In genomic region chr7:31050487-31050886, GRCm38 (mm10) we compare ENCODE assay signal across 12 mouse cellular contexts. TPM values are rescaled to one million over a fixed set of nuclear protein-coding genes. Genes with fewer than 3 reads are reported as not detected.
A peak's percentile ranks its signal among the peaks of the same experiment; 100 is the strongest.
DNase-seq lines count a peak whose midpoint lies in the region; ATAC-seq lines count a peak whose summit lies in the region.
"Had no signal": no experiment of that assay in that cellular context is flagged by ENCODE, and none has a peak within 500 bp of the region (broad histone marks: within the 10 kb centered on the region; RNA-seq: fewer than 3 reads in every experiment).

No protein-coding gene starts in this region.

- no peak overlapping the region for H3K4me3 ChIP-seq in heart, embryonic 14.5 days (ENCODE audit: control insufficient read depth in 1 of 2, insufficient read depth in 1 of 2, low read depth in 1 of 2, low read length in 2 of 2)
- peak overlapping the region; percentile 24 for H3K4me3 ChIP-seq in embryonic facial prominence, embryonic 12.5 days
- H3K4me3 ChIP-seq in hindbrain, embryonic 14.5 days (replicated peaks; ENCODE audit: low read length): peak overlapping the region; percentile 40
- peak overlapping the region; percentile 38 for H3K4me3 ChIP-seq in midbrain, embryonic 14.5 days (replicated peaks; ENCODE audit: low read depth, low read length)
- H3K4me3 ChIP-seq: liver, embryonic 12.5 days had no signal

- 10% methylated on average over 6 of the region's 6 CpGs for whole genome bisulfite sequencing in heart, embryonic 14.5 days
- WGBS in embryonic facial prominence, embryonic 12.5 days: 5% methylated on average over 6 of the region's 6 CpGs
- WGBS in hindbrain, embryonic 14.5 days: 4% methylated on average over 6 of the region's 6 CpGs
- WGBS in midbrain, embryonic 14.5 days: 1% methylated on average over 6 of the region's 6 CpGs

- DNase-seq in heart, postnatal 4 days: no peak
- no peak for DNase-seq in hindbrain, embryonic 14.5 days (ENCODE audit: low spot score)
- DNase-seq in midbrain, embryonic 14.5 days: no peak
- DNase-seq in adrenal gland, adult 8-10 months: no peak
- DNase-seq in T-cell, adult 2 months (ENCODE audit: low spot score): no peak
- DNase-seq in testis, postnatal 10 days (ENCODE audit: low spot score): no peak
- DNase-seq: gastrocnemius, postnatal 14 days had no signal

- no peak overlapping the region for H3K9ac ChIP-seq in heart, embryonic 14.5 days (ENCODE audit: low read length)
- H3K9ac ChIP-seq in embryonic facial prominence, embryonic 12.5 days: no peak overlapping the region
- peak overlapping the region; percentile 62 for H3K9ac ChIP-seq in hindbrain, embryonic 14.5 days
- H3K9ac ChIP-seq in midbrain, embryonic 14.5 days (replicated peaks; ENCODE audit: low read length): peak overlapping the region; percentile 56
- H3K9ac ChIP-seq: liver, embryonic 12.5 days had no signal

- no peaks in the 10 kb centered on the region for H3K36me3 ChIP-seq in heart, embryonic 14.5 days (ENCODE audit: control insufficient read depth, insufficient read depth, low read length)
- no peaks in the 10 kb centered on the region for H3K36me3 ChIP-seq in embryonic facial prominence, embryonic 12.5 days
- H3K36me3 ChIP-seq in hindbrain, embryonic 14.5 days (replicated peaks; ENCODE audit: control insufficient read depth, insufficient read depth): no peaks in the 10 kb centered on the region
- no peaks in the 10 kb centered on the region for H3K36me3 ChIP-seq in midbrain, embryonic 14.5 days (ENCODE audit: control insufficient read depth, insufficient read depth, low read length)
- H3K36me3 ChIP-seq: liver, embryonic 12.5 days had no signal

- H3K4me2 ChIP-seq in heart, embryonic 14.5 days (ENCODE audit: low read length): 0 out of 2 replicates have a peak overlapping the region, but pooled peaks have one; percentile 34
- peak overlapping the region; percentile 56 for H3K4me2 ChIP-seq in embryonic facial prominence, embryonic 12.5 days (replicated peaks)
- H3K4me2 ChIP-seq in hindbrain, embryonic 14.5 days (replicated peaks): peak overlapping the region; percentile 56
- H3K4me2 ChIP-seq in midbrain, embryonic 14.5 days (ENCODE audit: low read length): peak overlapping the region; percentile 63

- no peaks in the 10 kb centered on the region for H3K9me3 ChIP-seq in heart, embryonic 14.5 days (ENCODE audit: control insufficient read depth, low read length)
- no peaks in the 10 kb centered on the region for H3K9me3 ChIP-seq in embryonic facial prominence, embryonic 12.5 days
- H3K9me3 ChIP-seq in hindbrain, embryonic 14.5 days (ENCODE audit: control insufficient read depth, low read length): no peaks in the 10 kb centered on the region
- H3K9me3 ChIP-seq in midbrain, embryonic 14.5 days (ENCODE audit: control insufficient read depth, low read length): no peaks in the 10 kb centered on the region
- H3K9me3 ChIP-seq: liver, embryonic 12.5 days had no signal

- peaks cover 35% of the 10 kb centered on the region for H3K27me3 ChIP-seq in heart, embryonic 14.5 days (ENCODE audit: control insufficient read depth, insufficient read depth, low read length)
- peaks cover 70% of the 10 kb centered on the region for H3K27me3 ChIP-seq in embryonic facial prominence, embryonic 12.5 days
- peaks cover 39% of the 10 kb centered on the region for H3K27me3 ChIP-seq in hindbrain, embryonic 14.5 days (ENCODE audit: control insufficient read depth, insufficient read depth, low read length)
- H3K27me3 ChIP-seq in midbrain, embryonic 14.5 days (ENCODE audit: control insufficient read depth, insufficient read depth, low read length): peaks cover 38% of the 10 kb centered on the region

- peaks cover 32 to 47% of the 10 kb centered on the region in 2 experiments for H3K4me1 ChIP-seq in heart, embryonic 14.5 days (ENCODE audit: control insufficient read depth in 2 of 2, insufficient read depth in 2 of 2, low read length in 2 of 2)
- peaks cover 62% of the 10 kb centered on the region for H3K4me1 ChIP-seq in embryonic facial prominence, embryonic 12.5 days
- peaks cover 38% of the 10 kb centered on the region for H3K4me1 ChIP-seq in hindbrain, embryonic 14.5 days (replicated peaks; ENCODE audit: control insufficient read depth, insufficient read depth, low read length)
- H3K4me1 ChIP-seq in midbrain, embryonic 14.5 days (ENCODE audit: control insufficient read depth, insufficient read depth, low read length): peaks cover 24% of the 10 kb centered on the region

- no peak overlapping the region for H3K27ac ChIP-seq in heart, embryonic 14.5 days (replicated peaks in 1 of 2; ENCODE audit: control insufficient read depth in 1 of 2, insufficient read depth in 1 of 2, low read depth in 2 of 2, low read length in 2 of 2)
- H3K27ac ChIP-seq in embryonic facial prominence, embryonic 12.5 days: no peak overlapping the region
- peak overlapping the region; percentile 54; the same call in 1 of the 2 replicates for H3K27ac ChIP-seq in hindbrain, embryonic 14.5 days
- peak overlapping the region; percentile 63 for H3K27ac ChIP-seq in midbrain, embryonic 14.5 days (replicated peaks; ENCODE audit: low read depth, low read length)
- H3K27ac ChIP-seq: liver, embryonic 12.5 days had no signal

- no peak for ATAC-seq in heart, embryonic 14.5 days (ENCODE audit: insufficient number of reproducible peaks, insufficient read depth, low FRiP score, low read depth)
- no peak for ATAC-seq in embryonic facial prominence, embryonic 12.5 days (ENCODE audit: insufficient number of reproducible peaks, insufficient read depth, low FRiP score, low TSS enrichment)
- ATAC-seq in hindbrain, embryonic 14.5 days (ENCODE audit: low FRiP score): no peak
- no peak for ATAC-seq in midbrain, embryonic 14.5 days (ENCODE audit: low FRiP score, low TSS enrichment)
- ATAC-seq: activated CD4-positive, CD25-positive, alpha-beta regulatory T cell, adult 4 months; liver, embryonic 12.5 days had no signal

RNA-seq across cellular contexts. Expression of gene Fxyd7, which starts 0.8 kb away (rescaled TPM):
- 1.6 and 1.9 TPM in 2 replicates for polyA plus RNA-seq in heart, embryonic 14.5 days (2014; fragmentation: Nextera tagmentation; extraction: Ambion mirVana)
- total RNA-seq in heart, postnatal 4 days (2021): 1 to 10 TPM in 1 of 2 experiments, under 1 TPM in 1; 0.98 to 2.4 TPM
- polyA plus RNA-seq in embryonic facial prominence, embryonic 12.5 days (2016; fragmentation: Nextera tagmentation; extraction: Ambion mirVana): 26.0 and 36.0 TPM in 2 replicates
- polyA plus RNA-seq in hindbrain, embryonic 14.5 days (2014; fragmentation: Nextera tagmentation; extraction: Ambion mirVana): 236 and 249 TPM in 2 replicates
- 99.9 and 159 TPM in 2 replicates for polyA plus RNA-seq in midbrain, embryonic 14.5 days (2014; fragmentation: Nextera tagmentation; extraction: Ambion mirVana)
- total RNA-seq in adrenal gland, adult 8-10 months (2022): 1 to 10 TPM; 2.0 to 4.1 (median 2.3) TPM
- total RNA-seq: monocyte, adult 5-6 weeks had no signal
- polyA plus RNA-seq: activated CD4-positive, CD25-positive, alpha-beta regulatory T cell, adult 4 months had no signal

RNA-seq across cellular contexts. Expression of gene Fxyd1, which starts 6.5 kb away (rescaled TPM):
- 1,215 and 1,293 TPM in 2 replicates for polyA plus RNA-seq in heart, embryonic 14.5 days (2014; fragmentation: Nextera tagmentation; extraction: Ambion mirVana)
- total RNA-seq in heart, postnatal 4 days (2021): 100 to 1,000 TPM; 646 to 728 TPM
- 24.2 and 31.1 TPM in 2 replicates for polyA plus RNA-seq in embryonic facial prominence, embryonic 12.5 days (2016; fragmentation: Nextera tagmentation; extraction: Ambion mirVana)
- 34.1 and 59.0 TPM in 2 replicates for polyA plus RNA-seq in hindbrain, embryonic 14.5 days (2014; fragmentation: Nextera tagmentation; extraction: Ambion mirVana)
- polyA plus RNA-seq in midbrain, embryonic 14.5 days (2014; fragmentation: Nextera tagmentation; extraction: Ambion mirVana): 2.8 and 9.0 TPM in 2 replicates
- 100 to 1,000 TPM; 110 to 212 (median 163) TPM for total RNA-seq in adrenal gland, adult 8-10 months (2022)
- total RNA-seq: monocyte, adult 5-6 weeks had no signal
- polyA plus RNA-seq: activated CD4-positive, CD25-positive, alpha-beta regulatory T cell, adult 4 months had no signal

RNA-seq across cellular contexts. Expression of gene Fxyd5, which starts 8.2 kb away (rescaled TPM):
- 34.3 and 36.1 TPM in 2 replicates for polyA plus RNA-seq in heart, embryonic 14.5 days (2014; fragmentation: Nextera tagmentation; extraction: Ambion mirVana)
- total RNA-seq in heart, postnatal 4 days (2021): 10 to 100 TPM; 28.9 to 31.7 TPM
- 11.0 and 13.6 TPM in 2 replicates for polyA plus RNA-seq in embryonic facial prominence, embryonic 12.5 days (2016; fragmentation: Nextera tagmentation; extraction: Ambion mirVana)
- 13.6 and 14.8 TPM in 2 replicates for polyA plus RNA-seq in hindbrain, embryonic 14.5 days (2014; fragmentation: Nextera tagmentation; extraction: Ambion mirVana)
- polyA plus RNA-seq in midbrain, embryonic 14.5 days (2014; fragmentation: Nextera tagmentation; extraction: Ambion mirVana): 7.9 and 10.8 TPM in 2 replicates
- 10 to 100 TPM; 53.1 to 81.6 (median 58.8) TPM for total RNA-seq in adrenal gland, adult 8-10 months (2022)

RNA-seq across cellular contexts. Expression of gene Lgi4, which starts 8.7 kb away (rescaled TPM):
- not detected in 2 replicates for polyA plus RNA-seq in heart, embryonic 14.5 days (2014; fragmentation: Nextera tagmentation; extraction: Ambion mirVana)
- 1 to 10 TPM in 1 of 2 experiments, under 1 TPM in 1; 0.95 to 1.4 TPM for total RNA-seq in heart, postnatal 4 days (2021)
- polyA plus RNA-seq in embryonic facial prominence, embryonic 12.5 days (2016; fragmentation: Nextera tagmentation; extraction: Ambion mirVana): 1.5 and 2.0 TPM in 2 replicates
- 0.28 and 0.60 TPM in 2 replicates for polyA plus RNA-seq in hindbrain, embryonic 14.5 days (2014; fragmentation: Nextera tagmentation; extraction: Ambion mirVana)
- polyA plus RNA-seq in midbrain, embryonic 14.5 days (2014; fragmentation: Nextera tagmentation; extraction: Ambion mirVana): 0.16 and 0.17 TPM in 2 replicates
- 1 to 10 TPM; 2.8 to 8.8 (median 4.2) TPM for total RNA-seq in adrenal gland, adult 8-10 months (2022)

RNA-seq across cellular contexts. Expression of gene Fxyd3, which starts 26.0 kb away (rescaled TPM):
- 0.58 and 0.82 TPM in 2 replicates for polyA plus RNA-seq in heart, embryonic 14.5 days (2014; fragmentation: Nextera tagmentation; extraction: Ambion mirVana)
- total RNA-seq in heart, postnatal 4 days (2021): 1 to 10 TPM; 2.0 to 3.5 TPM
- polyA plus RNA-seq in embryonic facial prominence, embryonic 12.5 days (2016; fragmentation: Nextera tagmentation; extraction: Ambion mirVana): 16.6 and 19.2 TPM in 2 replicates
- polyA plus RNA-seq in hindbrain, embryonic 14.5 days (2014; fragmentation: Nextera tagmentation; extraction: Ambion mirVana): 0.66 TPM in 1 of 2 replicates, not detected in the other
- not detected in 2 replicates for polyA plus RNA-seq in midbrain, embryonic 14.5 days (2014; fragmentation: Nextera tagmentation; extraction: Ambion mirVana)
- total RNA-seq in adrenal gland, adult 8-10 months (2022): 1 to 10 TPM in 1 of 4 experiments, under 1 TPM in 3; 0.73 to 1.3 (median 0.86) TPM
- total RNA-seq: monocyte, adult 5-6 weeks had no signal
- polyA plus RNA-seq: activated CD4-positive, CD25-positive, alpha-beta regulatory T cell, adult 4 months had no signal

Comparison
In these comparisons a context has a peak if more than half of its experiments do, and no peak if none do; other contexts are left out.
1. H3K27ac ChIP-seq: peak in hindbrain, embryonic 14.5 days (single experiment) and midbrain, embryonic 14.5 days (single experiment); none in heart, embryonic 14.5 days (0 of 2) and embryonic facial prominence, embryonic 12.5 days (single experiment).
2. H3K4me3 ChIP-seq: peak in embryonic facial prominence, embryonic 12.5 days (single experiment), hindbrain, embryonic 14.5 days (single experiment) and midbrain, embryonic 14.5 days (single experiment); none in heart, embryonic 14.5 days (0 of 2).
3. H3K9ac ChIP-seq: peak in hindbrain, embryonic 14.5 days (single experiment) and midbrain, embryonic 14.5 days (single experiment); none in heart, embryonic 14.5 days (single experiment) and embryonic facial prominence, embryonic 12.5 days (single experiment).
4. RNA of gene Fxyd1, which starts 6.5 kb away (polyA plus RNA-seq): 1,215 to 1,293 TPM in heart, embryonic 14.5 days; 34.1 to 59.0 TPM in hindbrain, embryonic 14.5 days, 24.2 to 31.1 TPM in embryonic facial prominence, embryonic 12.5 days and 2.8 to 9.0 TPM in midbrain, embryonic 14.5 days; every median in the first group is over 10 times any median in the second.
5. Peak in every context shown above with its lines, with median percentiles within 50 percentile points of each other: H3K4me2 ChIP-seq.